Mouse (Mus musculus) midbrain, embryonic 10.5 days (tissue): Measurements from ENCODE around the gene Clba1. TPM values are rescaled to one million over a fixed set of nuclear protein-coding genes. Genes with fewer than 3 reads are reported as not detected.
"Not testable (repeated sequence)": the region's sequence is repeated elsewhere in the genome, so short reads cannot be mapped to it uniquely, and the experiment has no call there.

Source experiments
- DNase-seq: peaks from one replicate; pipeline ENCODE4 v3.0.0-alpha.2; 2017; ENCODE audit warnings: low spot score
- H3K27ac ChIP-seq: fragments of 300-500 bp; sonication (generic); replicated peaks from 2 replicates; pipeline ENCODE4 v1.5.1; 2016; ENCODE audit warnings: mild to moderate bottlenecking
- H3K27me3 ChIP-seq: fragments of 300-500 bp; sonication (generic); 2 replicates; pipeline ENCODE4 v1.6.1; 2016; ENCODE audit warnings: low read depth, mild to moderate bottlenecking; ENCODE audit not compliant: poor library complexity, severe bottlenecking
- H3K36me3 ChIP-seq: fragments of 300-500 bp; sonication (generic); 2 replicates; pipeline ENCODE4 v1.6.1; 2016; ENCODE audit warnings: mild to moderate bottlenecking, moderate library complexity
- H3K4me1 ChIP-seq: fragments of 300-500 bp; sonication (generic); 2 replicates; pipeline ENCODE4 v1.6.1; 2016
- H3K4me3 ChIP-seq: fragments of 300-500 bp; sonication (generic); 2 replicates; pipeline ENCODE4 v1.5.1; 2016; ENCODE audit warnings: mild to moderate bottlenecking, moderate library complexity
- H3K9me3 ChIP-seq: fragments of 300-500 bp; sonication (generic); replicated peaks from 2 replicates; pipeline ENCODE4 v1.6.1; 2016; ENCODE audit warnings: mild to moderate bottlenecking
- WGBS: fragments of 180-500 bp; shearing (Covaris S2); methylation state at CpG from one replicate; pipeline ENCODE4 v1.1.7; 2016; 5-methylcytosine and 5-hydroxymethylcytosine counted together
- polyA plus RNA-seq: library from polyadenylated mRNA; unstranded; fragments of >200 nt; fragmentation: Nextera tagmentation; extraction: Ambion mirVana; gene quantifications from 2 replicates; pipeline ENCODE4 v1.2.1, GENCODE M21; 2016

Gene Clba1
- polyA plus RNA-seq, 1 experiment from 2014 or later, result 13.7 TPM

- peak overlapping the region; percentile 80 for H3K4me3 ChIP-seq
- no peak for DNase-seq
These were observed 1.6 kb downstream of the Clba1 start for GRCm38 (mm10) chr12:112810092-112810885.

GRCm38 (mm10) chr12:112813370-112813769, 4.6 kb downstream of the Clba1 start:
- H3K27me3 ChIP-seq, result peaks cover 4% of the 10 kb centered on the region; the same call in 1 of the 2 replicates
- DNase-seq, result no peak
- H3K4me1 ChIP-seq, result peaks cover 24% of the 10 kb centered on the region
- 82% methylated on average over 7 of the region's 7 CpGs for WGBS
- no peak overlapping the region for H3K4me3 ChIP-seq
- H3K27ac ChIP-seq, result no peak overlapping the region
- no peaks in the 10 kb centered on the region for H3K9me3 ChIP-seq
- H3K36me3 ChIP-seq, result peaks cover 69% of the 10 kb centered on the region

More at GRCm38 (mm10) chr12:112810092-112810885, 1.6 kb downstream of the Clba1 start:
- 67% methylated on average over 19 of the region's 19 CpGs for WGBS
- Histone ChIP-seq H3K27me3 (peaks cover 19% of the 10 kb centered on the region), H3K36me3 (peaks cover 40% of the 10 kb centered on the region), H3K4me1 (peaks cover 29% of the 10 kb centered on the region), H3K27ac (no peak overlapping the region), H3K9me3 (no peaks in the 10 kb centered on the region)

GRCm38 (mm10) chr12:112814682-112815470, 6.1 kb downstream of the Clba1 start:
- H3K4me1 ChIP-seq, result peaks cover 9% of the 10 kb centered on the region
- no peak for DNase-seq
- H3K4me3 ChIP-seq, result no peak overlapping the region
- 81% methylated on average over 14 of the region's 14 CpGs for WGBS
- no peak overlapping the region for H3K27ac ChIP-seq
- no peaks in the 10 kb centered on the region for H3K9me3 ChIP-seq
- peaks cover 4% of the 10 kb centered on the region; the same call in 1 of the 2 replicates for H3K27me3 ChIP-seq
- peaks cover 84% of the 10 kb centered on the region for H3K36me3 ChIP-seq

- Histone ChIP-seq H3K27ac (no peak overlapping the region), H3K27me3 (no peaks in the 10 kb centered on the region), H3K4me3 (no peak overlapping the region), H3K36me3 (peaks cover 99% of the 10 kb centered on the region), H3K4me1 (peaks cover 4% of the 10 kb centered on the region), H3K9me3 (no peaks in the 10 kb centered on the region)
- 65% methylated on average over 4 of the region's 4 CpGs for WGBS
- DNase-seq, result peak; percentile 56
These were observed 7.6 kb downstream of the Clba1 start for GRCm38 (mm10) chr12:112816294-112816693.

GRCm38 (mm10) chr12:112816866-112817265, 8.1 kb downstream of the Clba1 start:
- 85% methylated on average over 7 of the region's 7 CpGs for WGBS
- H3K36me3 ChIP-seq, result peaks cover 99% of the 10 kb centered on the region
- H3K27me3 ChIP-seq, H3K9me3 ChIP-seq, H3K4me1 ChIP-seq, H3K27ac ChIP-seq, H3K4me3 ChIP-seq, DNase-seq: not testable (repeated sequence)

GRCm38 (mm10) chr12:112819057-112819662, 10.4 kb downstream of the Clba1 start:
- no peak for DNase-seq
- H3K4me1 ChIP-seq, result peaks cover 19% of the 10 kb centered on the region
- H3K27me3 ChIP-seq, result no peaks in the 10 kb centered on the region
- no peaks in the 10 kb centered on the region for H3K9me3 ChIP-seq
- peaks cover 98% of the 10 kb centered on the region for H3K36me3 ChIP-seq
- H3K27ac ChIP-seq, result no peak overlapping the region
- WGBS, result 96% methylated on average over 8 of the region's 8 CpGs
- no peak overlapping the region for H3K4me3 ChIP-seq

GRCm38 (mm10) chr12:112820401-112820999, 11.8 kb downstream of the Clba1 start:
- 84% methylated on average over 12 of the region's 12 CpGs for WGBS
- Histone ChIP-seq H3K9me3 (no peaks in the 10 kb centered on the region), H3K4me3 (no peak overlapping the region), H3K36me3 (peaks cover 98% of the 10 kb centered on the region), H3K27me3 (no peaks in the 10 kb centered on the region), H3K27ac (no peak overlapping the region), H3K4me1 (peaks cover 25% of the 10 kb centered on the region)
- DNase-seq, result no peak

GRCm38 (mm10) chr12:112821216-112821615, 12.5 kb downstream of the Clba1 start:
- Histone ChIP-seq H3K4me3 (no peak overlapping the region), H3K9me3 (no peaks in the 10 kb centered on the region), H3K27ac (no peak overlapping the region), H3K27me3 (no peaks in the 10 kb centered on the region), H3K4me1 (peaks cover 33% of the 10 kb centered on the region), H3K36me3 (peaks cover 98% of the 10 kb centered on the region)
- DNase-seq, result no peak
- WGBS, result 79% methylated on average over 1 of the region's 1 CpGs

- WGBS, result 89% methylated on average over 4 of the region's 4 CpGs
- no peaks in the 10 kb centered on the region for H3K9me3 ChIP-seq
- peaks cover 99% of the 10 kb centered on the region for H3K36me3 ChIP-seq
- DNase-seq, result no peak
- H3K4me1 ChIP-seq, result peaks cover 40% of the 10 kb centered on the region
- H3K4me3 ChIP-seq, result no peak overlapping the region
- H3K27me3 ChIP-seq, result no peaks in the 10 kb centered on the region
- H3K27ac ChIP-seq, result no peak overlapping the region
These were observed 13.2 kb downstream of the Clba1 start for GRCm38 (mm10) chr12:112821974-112822373.

- H3K4me1 ChIP-seq, result peaks cover 47% of the 10 kb centered on the region
- 86% methylated on average over 2 of the region's 2 CpGs for WGBS
- H3K27me3 ChIP-seq, result no peaks in the 10 kb centered on the region
- no peaks in the 10 kb centered on the region for H3K9me3 ChIP-seq
- DNase-seq, result no peak
- no peak overlapping the region for H3K4me3 ChIP-seq
- peaks cover 99% of the 10 kb centered on the region for H3K36me3 ChIP-seq
- H3K27ac ChIP-seq, result no peak overlapping the region
These were observed 13.9 kb downstream of the Clba1 start for GRCm38 (mm10) chr12:112822676-112823075.

- H3K4me3 ChIP-seq, result no peak overlapping the region
- no peaks in the 10 kb centered on the region for H3K27me3 ChIP-seq
- H3K27ac ChIP-seq, result no peak overlapping the region
- DNase-seq, result no peak
- no peaks in the 10 kb centered on the region for H3K9me3 ChIP-seq
- 84% methylated on average over 4 of the region's 4 CpGs for WGBS
- peaks cover 53% of the 10 kb centered on the region for H3K4me1 ChIP-seq
- H3K36me3 ChIP-seq, result peaks cover 99% of the 10 kb centered on the region
These were observed 14.5 kb downstream of the Clba1 start for GRCm38 (mm10) chr12:112823221-112823620.

GRCm38 (mm10) chr12:112825901-112826300, 17.2 kb downstream of the Clba1 start:
- DNase-seq, result no peak
- Histone ChIP-seq H3K27ac (no peak overlapping the region), H3K27me3 (no peaks in the 10 kb centered on the region), H3K36me3 (peaks cover 72% of the 10 kb centered on the region), H3K4me3 (peak overlapping the region; percentile 95; the same call in 1 of the 2 replicates), H3K9me3 (no peaks in the 10 kb centered on the region), H3K4me1 (peaks cover 62% of the 10 kb centered on the region)
- WGBS, result 90% methylated on average over 5 of the region's 5 CpGs
